Mouse (Mus musculus): ENCODE results near the gene Daglb.

DNA sequence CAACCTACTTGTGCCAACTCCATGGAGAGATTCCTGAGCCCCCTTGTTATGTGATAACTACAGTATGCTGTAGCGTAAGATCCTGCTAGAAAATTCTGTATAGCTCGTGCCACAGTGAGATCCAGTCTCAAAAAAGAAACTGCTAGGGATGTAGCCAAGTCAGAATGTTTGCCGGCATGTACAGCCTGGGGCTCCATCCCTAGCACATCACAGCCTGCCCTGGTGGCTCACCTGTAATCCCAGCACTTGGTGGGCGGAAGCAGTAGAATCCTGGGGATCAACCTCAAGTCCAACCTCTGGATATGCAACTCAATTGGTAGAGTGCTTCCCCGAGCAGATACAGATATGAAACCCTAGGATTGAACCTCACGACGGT is 63.9 kb downstream of the Daglb start:
- TF ChIP-seq CTCF (IDR thresholded peaks at IDR 0.05; ENCODE audit: low read depth, low read length), result no peak
- TF ChIP-seq TAL1 (conservative IDR thresholded peaks at IDR 0.05; ENCODE audit: low read depth, low read length), result no peak

Data from G1E (cell line).